Mouse (Mus musculus) embryonic facial prominence, embryonic 11.5 days (tissue): ENCODE measurements around the gene Ablim2. TPM values are rescaled to one million over a fixed set of nuclear protein-coding genes. Genes with fewer than 3 reads are reported as not detected.
A peak's percentile ranks its signal among the peaks of the same experiment; 100 is the strongest.

Experiments
- ATAC-seq: fragments of 200-750 bp; cut with Nextera tagmentation; replicated peaks from 2 replicates; pipeline ENCODE4 v1.8.0; 2017; ENCODE audit warnings: low read depth; ENCODE audit not compliant: insufficient number of reproducible peaks, low FRiP score, low TSS enrichment
- DNase-seq: peaks from one replicate; pipeline ENCODE4 v3.0.0-alpha.2; 2015; ENCODE audit warnings: low spot score
- H3K27ac ChIP-seq: fragments of 300-500 bp; sonication (generic); replicated peaks from 2 replicates; pipeline ENCODE4 v1.5.1; 2014; ENCODE audit warnings: mild to moderate bottlenecking, low read depth, low read length, control low read depth
- H3K27me3 ChIP-seq: fragments of 300-500 bp; sonication (generic); 2 replicates; pipeline ENCODE4 v1.6.1; 2014; ENCODE audit warnings: mild to moderate bottlenecking, low read length, moderate library complexity, mixed read lengths; ENCODE audit not compliant: control insufficient read depth, insufficient read depth
- H3K36me3 ChIP-seq: fragments of 300-500 bp; sonication (generic); replicated peaks from 2 replicates; pipeline ENCODE4 v1.6.1; 2014; ENCODE audit warnings: low read depth, mild to moderate bottlenecking, low read length, moderate library complexity, mixed read lengths; ENCODE audit not compliant: control insufficient read depth, insufficient read depth
- H3K4me1 ChIP-seq: fragments of 300-500 bp; sonication (generic); 2 replicates; pipeline ENCODE4 v1.6.1; 2014; ENCODE audit warnings: low read length, mixed read lengths; ENCODE audit not compliant: control insufficient read depth, insufficient read depth
- H3K4me2 ChIP-seq: fragments of 300-500 bp; sonication (generic); 2 replicates; pipeline ENCODE4 v1.6.1; 2014; ENCODE audit warnings: low read depth, mild to moderate bottlenecking, control low read depth, low read length, moderate library complexity
- H3K4me3 ChIP-seq: fragments of 300-500 bp; sonication (generic); 2 replicates; pipeline ENCODE4 v1.5.1; 2014; ENCODE audit warnings: low read depth, low read length, control low read depth
- H3K9ac ChIP-seq: fragments of 300-500 bp; sonication (generic); replicated peaks from 2 replicates; pipeline ENCODE4 v1.6.1; 2014; ENCODE audit warnings: mild to moderate bottlenecking, control low read depth, low read length
- H3K9me3 ChIP-seq: fragments of 300-500 bp; sonication (generic); replicated peaks from 2 replicates; pipeline ENCODE4 v1.6.1; 2016; ENCODE audit warnings: mild to moderate bottlenecking, low read length, inconsistent platforms, mixed read lengths; ENCODE audit not compliant: control insufficient read depth
- WGBS: fragments of 180-500 bp; shearing (Covaris S2); extraction: QIAGEN DNeasy Blood & Tissue Kit; methylation state at CpG from one replicate; pipeline ENCODE4 v1.1.7; 2014; 5-methylcytosine and 5-hydroxymethylcytosine counted together
- polyA plus RNA-seq: library from polyadenylated mRNA; unstranded; fragments of >200 nt; fragmentation: Nextera tagmentation; extraction: Ambion mirVana; gene quantifications from 2 replicates; pipeline ENCODE4 v1.2.1, GENCODE M21; 2014

Gene Ablim2
- polyA plus RNA-seq, 1 experiment from 2014 or later, result 0.55 TPM

DNA sequence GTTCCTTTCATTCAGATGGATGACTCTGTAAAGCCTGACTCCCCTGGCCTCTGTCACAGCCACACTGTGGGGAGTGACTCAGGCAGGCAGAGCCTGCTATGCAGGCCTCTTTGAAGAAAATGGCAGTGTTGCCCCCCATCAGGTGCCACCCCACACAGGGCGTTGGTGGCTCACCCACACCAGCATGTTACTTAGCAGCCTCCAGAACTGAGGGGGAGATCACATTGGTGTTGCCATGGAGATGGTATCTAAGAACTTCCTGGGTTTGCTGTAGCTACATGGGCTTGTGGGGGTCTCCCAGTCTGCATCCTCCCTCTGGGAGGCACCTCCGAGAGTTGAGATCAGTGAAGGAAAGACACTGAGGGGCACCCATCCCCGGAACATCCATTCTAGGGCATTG, 52.8 kb downstream of the Ablim2 start:
- DNase-seq (no peak), ATAC-seq (no peak)
- Histone ChIP-seq H3K27ac (no peak overlapping the region), H3K9me3 (no peaks in the 10 kb centered on the region), H3K9ac (no peak overlapping the region), H3K27me3 (no peaks in the 10 kb centered on the region), H3K4me2 (no peak overlapping the region), H3K4me1 (no peaks in the 10 kb centered on the region), H3K36me3 (no peaks in the 10 kb centered on the region), H3K4me3 (no peak overlapping the region)
- 69% methylated on average over 3 of the region's 3 CpGs for WGBS

DNA sequence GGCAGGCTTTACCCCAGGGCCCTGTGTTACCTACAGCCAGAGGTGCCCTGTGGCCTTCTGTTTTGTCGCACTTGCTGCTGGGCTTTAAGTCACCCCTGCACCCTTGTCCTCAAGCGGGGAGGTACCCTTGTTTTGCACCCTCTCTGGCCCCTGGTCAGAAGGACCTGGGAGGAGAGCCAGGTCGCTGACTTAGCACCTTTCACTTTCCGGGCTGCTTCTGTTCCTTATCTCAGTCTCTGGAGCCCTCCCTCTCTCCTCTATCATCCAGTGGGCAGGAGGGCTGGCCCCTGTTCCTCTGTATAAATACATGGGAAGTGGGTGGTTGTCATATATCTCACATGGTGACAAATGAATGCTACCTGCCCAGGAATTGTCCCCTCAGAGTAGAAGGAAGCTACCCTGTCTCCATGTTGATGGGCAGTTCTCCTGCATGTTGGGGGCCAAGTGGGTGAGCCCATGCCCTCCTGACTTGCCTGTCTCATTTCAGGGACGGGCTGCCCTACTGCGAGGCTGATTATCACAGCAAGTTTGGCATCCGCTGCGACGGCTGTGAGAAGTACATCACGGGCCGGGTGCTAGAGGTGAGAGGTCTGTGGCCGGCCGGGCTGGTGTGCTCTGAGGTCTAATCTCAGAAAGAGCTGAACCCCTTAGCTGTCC, 54.1 kb downstream of the Ablim2 start:
- 80% methylated on average over 13 of the region's 13 CpGs for WGBS
- no peak for DNase-seq
- H3K27ac ChIP-seq, result no peak overlapping the region
- H3K9me3 ChIP-seq, result no peaks in the 10 kb centered on the region
- ATAC-seq, result no peak
- H3K4me1 ChIP-seq, result no peaks in the 10 kb centered on the region
- H3K4me2 ChIP-seq, result no peak overlapping the region
- H3K36me3 ChIP-seq, result no peaks in the 10 kb centered on the region
- no peaks in the 10 kb centered on the region for H3K27me3 ChIP-seq
- H3K9ac ChIP-seq, result no peak overlapping the region
- H3K4me3 ChIP-seq, result no peak overlapping the region

DNA sequence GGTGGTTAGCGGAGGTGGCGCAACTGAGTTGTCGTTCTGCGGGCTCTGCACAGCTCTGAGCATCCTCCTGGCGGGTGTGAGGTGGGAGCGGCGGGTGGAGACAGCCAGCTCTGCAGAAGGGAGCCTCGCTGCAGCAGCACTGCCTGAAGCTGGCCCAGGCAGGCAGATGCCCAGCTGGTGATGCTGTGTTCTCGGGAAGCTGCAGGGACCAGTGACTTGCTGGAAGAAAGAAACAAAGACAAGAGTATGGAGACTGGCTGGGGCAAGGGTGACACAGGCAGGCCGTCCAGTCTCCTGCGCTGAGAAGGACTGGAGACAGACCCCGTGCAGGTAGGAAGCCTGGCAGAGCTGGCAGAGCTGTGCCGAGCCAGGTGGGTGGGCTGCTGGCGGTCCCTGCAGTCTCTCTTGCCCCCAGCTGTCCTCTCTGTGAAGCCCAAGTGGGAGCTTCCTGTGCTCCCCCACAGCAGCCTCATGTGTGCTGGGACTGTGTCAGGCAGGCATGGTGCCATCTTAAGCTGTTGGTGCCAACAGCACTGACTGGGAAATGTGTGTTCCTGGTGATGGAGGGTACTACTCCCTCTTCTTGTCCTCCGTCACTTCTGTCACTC, 56.8 kb downstream of the Ablim2 start:
- DNase-seq (no peak), ATAC-seq (no peak)
- H3K4me1 ChIP-seq, result no peaks in the 10 kb centered on the region
- no peaks in the 10 kb centered on the region for H3K36me3 ChIP-seq
- 66% methylated on average over 15 of the region's 15 CpGs for WGBS
- H3K27me3 ChIP-seq, result no peaks in the 10 kb centered on the region
- H3K27ac ChIP-seq, result no peak overlapping the region
- H3K4me3 ChIP-seq, result no peak overlapping the region
- H3K4me2 ChIP-seq, result no peak overlapping the region
- H3K9ac ChIP-seq, result no peak overlapping the region
- no peaks in the 10 kb centered on the region for H3K9me3 ChIP-seq

DNA sequence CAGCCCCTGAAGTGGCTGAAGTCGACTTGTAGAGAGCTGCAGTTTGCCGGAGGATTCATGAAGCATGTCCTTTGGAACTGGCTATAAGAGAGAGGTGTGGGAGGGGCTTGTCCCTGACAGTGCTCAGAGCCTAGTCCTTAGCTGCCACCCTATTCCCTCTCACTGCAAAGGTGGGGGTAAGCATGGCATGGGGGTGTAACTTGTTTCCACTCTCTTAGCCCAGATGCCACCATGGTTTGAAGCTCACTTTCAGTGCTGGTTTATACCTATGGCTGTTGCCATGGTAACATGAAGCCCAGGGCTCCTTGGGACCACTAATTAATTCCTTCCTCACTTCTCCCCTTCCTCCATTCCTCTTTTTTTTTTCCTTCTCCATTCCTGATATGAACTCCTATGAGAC, 57.4 kb downstream of the Ablim2 start:
- Histone ChIP-seq H3K27ac (no peak overlapping the region), H3K9me3 (no peaks in the 10 kb centered on the region), H3K4me1 (no peaks in the 10 kb centered on the region), H3K36me3 (no peaks in the 10 kb centered on the region), H3K4me2 (no peak overlapping the region), H3K4me3 (no peak overlapping the region), H3K27me3 (no peaks in the 10 kb centered on the region), H3K9ac (no peak overlapping the region)
- WGBS, result 49% methylated on average over 2 of the region's 2 CpGs
- DNase-seq (peak; percentile 38), ATAC-seq (no peak)

DNA sequence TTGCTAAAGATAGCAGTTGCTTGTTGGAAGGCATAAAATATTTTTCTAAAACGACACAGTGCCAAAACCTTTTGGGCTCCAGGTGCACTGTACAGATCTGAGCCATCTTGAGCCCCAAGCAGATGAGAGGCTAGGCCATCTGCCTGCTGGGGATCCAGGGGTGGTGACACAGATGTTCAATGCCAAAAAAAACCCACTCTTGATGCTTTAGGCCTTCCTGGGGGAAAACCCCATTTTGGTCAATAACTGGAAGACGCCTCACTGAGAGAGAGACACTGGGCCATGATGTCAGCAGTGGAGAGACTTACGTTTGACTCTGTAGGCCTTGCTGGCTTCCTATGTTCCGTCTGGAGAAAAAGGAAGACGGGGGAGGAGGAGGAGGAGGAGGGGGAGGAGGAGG, 59.6 kb downstream of the Ablim2 start:
- Histone ChIP-seq H3K36me3 (no peaks in the 10 kb centered on the region), H3K27me3 (no peaks in the 10 kb centered on the region), H3K9me3 (no peaks in the 10 kb centered on the region), H3K4me1 (no peaks in the 10 kb centered on the region), H3K27ac (no peak overlapping the region), H3K4me2 (no peak overlapping the region), H3K4me3 (no peak overlapping the region), H3K9ac (no peak overlapping the region)
- DNase-seq, result no peak
- ATAC-seq, result no peak
- 73% methylated on average over 3 of the region's 5 CpGs for WGBS

DNA sequence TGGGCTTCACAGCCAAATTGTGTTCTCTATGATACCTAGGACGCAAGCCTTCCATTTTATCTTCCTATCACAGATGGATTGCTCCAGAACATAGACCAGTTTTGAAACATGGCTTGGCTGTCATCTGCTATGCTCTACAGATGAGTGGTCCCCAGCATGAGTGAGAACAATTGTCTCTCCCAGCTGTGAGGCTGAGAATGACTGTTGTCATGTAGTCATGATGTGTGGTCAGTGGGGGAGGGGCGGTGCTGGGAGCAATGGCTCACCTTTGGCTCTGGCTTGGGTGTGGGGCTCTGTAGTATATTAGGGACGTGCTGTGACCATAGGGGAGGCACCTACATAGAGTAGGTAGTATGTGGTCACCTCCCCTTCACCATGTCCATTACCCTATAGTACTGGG, 60.2 kb downstream of the Ablim2 start:
- Histone ChIP-seq H3K9me3 (no peaks in the 10 kb centered on the region), H3K4me3 (no peak overlapping the region), H3K4me2 (no peak overlapping the region), H3K27me3 (no peaks in the 10 kb centered on the region), H3K27ac (no peak overlapping the region), H3K36me3 (no peaks in the 10 kb centered on the region), H3K9ac (no peak overlapping the region), H3K4me1 (no peaks in the 10 kb centered on the region)
- DNase-seq (no peak), ATAC-seq (no peak)
- 90% methylated on average over 3 of the region's 3 CpGs for WGBS

DNA sequence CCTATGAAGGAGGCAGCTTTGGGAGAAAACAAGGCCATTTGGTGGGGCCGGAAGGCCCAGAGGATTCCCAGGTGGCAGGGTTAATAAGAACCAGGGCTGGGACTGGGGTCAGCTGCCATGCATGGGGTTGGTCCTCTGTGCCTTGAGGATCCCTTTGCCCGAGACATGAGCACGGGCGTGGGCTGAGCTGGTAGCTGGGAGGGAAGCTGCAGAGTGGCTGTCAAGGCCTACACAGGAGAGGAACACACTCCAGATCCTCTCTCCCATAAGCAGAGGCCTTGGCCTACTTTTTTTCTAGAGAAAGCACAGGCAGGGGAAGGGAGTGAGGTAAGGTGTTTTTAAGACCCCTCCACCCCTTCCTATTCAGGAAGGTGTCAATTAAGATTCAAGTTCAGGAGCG, 65.0 kb downstream of the Ablim2 start:
- DNase-seq (no peak), ATAC-seq (no peak)
- no peak overlapping the region for H3K9ac ChIP-seq
- no peaks in the 10 kb centered on the region for H3K9me3 ChIP-seq
- H3K4me1 ChIP-seq, result no peaks in the 10 kb centered on the region
- no peak overlapping the region for H3K4me3 ChIP-seq
- H3K27me3 ChIP-seq, result no peaks in the 10 kb centered on the region; the same call in 1 of the 2 replicates
- 71% methylated on average over 5 of the region's 5 CpGs for WGBS
- H3K36me3 ChIP-seq, result no peaks in the 10 kb centered on the region
- H3K27ac ChIP-seq, result no peak overlapping the region
- no peak overlapping the region for H3K4me2 ChIP-seq

DNA sequence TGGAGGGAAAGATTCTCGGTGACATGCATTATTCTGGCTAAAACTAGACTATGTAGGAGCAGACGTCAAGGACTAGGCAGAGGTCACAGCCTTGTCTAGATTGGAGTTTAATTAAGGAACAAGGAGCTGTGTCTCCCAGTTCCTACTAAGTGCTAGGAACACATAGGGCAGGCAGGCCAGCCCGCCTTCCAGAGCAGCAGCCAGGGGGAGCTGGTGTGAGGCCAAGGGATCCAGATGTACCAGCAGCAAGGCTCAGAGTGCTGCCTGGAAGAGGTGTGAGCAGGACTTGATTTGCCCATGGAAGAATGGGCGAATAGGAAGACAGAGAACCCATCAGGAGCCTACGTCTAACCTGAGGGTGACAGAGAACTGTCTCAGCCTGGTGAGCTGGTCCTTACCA, 68.8 kb downstream of the Ablim2 start:
- no peaks in the 10 kb centered on the region for H3K4me1 ChIP-seq
- no peak overlapping the region for H3K4me3 ChIP-seq
- no peak overlapping the region for H3K27ac ChIP-seq
- ATAC-seq, result no peak
- no peak for DNase-seq
- no peak overlapping the region for H3K4me2 ChIP-seq
- no peak overlapping the region for H3K9ac ChIP-seq
- no peaks in the 10 kb centered on the region for H3K36me3 ChIP-seq
- no peaks in the 10 kb centered on the region; the same call in 1 of the 2 replicates for H3K27me3 ChIP-seq
- 67% methylated on average over 5 of the region's 5 CpGs for WGBS
- no peaks in the 10 kb centered on the region for H3K9me3 ChIP-seq
